Mouse (Mus musculus): ENCODE results near the gene Plxdc2. TPM values are rescaled to one million over a fixed set of nuclear protein-coding genes. Genes with fewer than 3 reads are reported as not detected.

Plxdc2 gene
- total RNA-seq, 2 experiments from 2014 or later, result 14.4 to 15.9 TPM

GRCm38 (mm10) chr2:16571169-16571751, 215.2 kb downstream of the Plxdc2 start:
- DNase-seq, result no peak

- DNase-seq, result no peak
These were observed 220.5 kb downstream of the Plxdc2 start for GRCm38 (mm10) chr2:16576566-16576965.

- no peak for DNase-seq
These were observed 222.0 kb downstream of the Plxdc2 start for GRCm38 (mm10) chr2:16578153-16578552.

GRCm38 (mm10) chr2:16588546-16588945, 232.4 kb downstream of the Plxdc2 start:
- DNase-seq, result no peak

- DNase-seq, result no peak
These were observed 239.3 kb downstream of the Plxdc2 start for GRCm38 (mm10) chr2:16595451-16595850.

GRCm38 (mm10) chr2:16598231-16598630, 242.1 kb downstream of the Plxdc2 start:
- DNase-seq, result no peak

GRCm38 (mm10) chr2:16604291-16604690, 248.2 kb downstream of the Plxdc2 start:
- no peak for DNase-seq

- no peak for DNase-seq
These were observed 251.9 kb downstream of the Plxdc2 start for GRCm38 (mm10) chr2:16607792-16608586.

GRCm38 (mm10) chr2:16642061-16642460, 286.0 kb downstream of the Plxdc2 start:
- no peak for DNase-seq

GRCm38 (mm10) chr2:16651713-16652112, 295.6 kb downstream of the Plxdc2 start:
- DNase-seq, result no peak

GRCm38 (mm10) chr2:16664516-16664915, 308.4 kb downstream of the Plxdc2 start:
- no peak for DNase-seq

- no peak for DNase-seq
These were observed 312.3 kb downstream of the Plxdc2 start for GRCm38 (mm10) chr2:16668391-16668790.

GRCm38 (mm10) chr2:16682905-16683304, 326.8 kb downstream of the Plxdc2 start:
- no peak for DNase-seq

GRCm38 (mm10) chr2:16683739-16684138, 327.6 kb downstream of the Plxdc2 start:
- DNase-seq, result no peak

- no peak for DNase-seq
These were observed 328.4 kb downstream of the Plxdc2 start for GRCm38 (mm10) chr2:16684529-16684928.

- no peak for DNase-seq
These were observed 340.3 kb downstream of the Plxdc2 start for GRCm38 (mm10) chr2:16696390-16696789.

- no peak for DNase-seq
These were observed 341.1 kb downstream of the Plxdc2 start for GRCm38 (mm10) chr2:16697181-16697580.

GRCm38 (mm10) chr2:16706227-16706626, 350.1 kb downstream of the Plxdc2 start:
- peak; percentile 8 for DNase-seq

- DNase-seq, result no peak
These were observed 353.8 kb downstream of the Plxdc2 start for GRCm38 (mm10) chr2:16709885-16710284.

GRCm38 (mm10) chr2:16731033-16731432, 374.9 kb downstream of the Plxdc2 start:
- DNase-seq, result no peak

- DNase-seq, result peak; percentile 10
These were observed 378.3 kb downstream of the Plxdc2 start for GRCm38 (mm10) chr2:16734381-16734780.

GRCm38 (mm10) chr2:16738241-16738640, 382.1 kb downstream of the Plxdc2 start:
- DNase-seq, result peak; percentile 79

- DNase-seq, result no peak
These were observed 385.7 kb downstream of the Plxdc2 start for GRCm38 (mm10) chr2:16741813-16742212.

- DNase-seq, result no peak
These were observed 387.5 kb downstream of the Plxdc2 start for GRCm38 (mm10) chr2:16743568-16743967.
